Mouse (Mus musculus) T-helper 17 cell (primary cell): Measurements from ENCODE around the gene Lmntd2.

Experiments
- in situ Hi-C, 2 experiments: fragments of 300-600 bp; cut with MboI, MseI; formaldehyde crosslinking; loops; 1 replicate in 1 of 2; 2 replicates in 1 of 2; pipeline ENCODE4 v1.15.1; 2025; ENCODE audit warnings: high pct_unique_total_duplicates in 2 of 2

Gene Lmntd2

DNA sequence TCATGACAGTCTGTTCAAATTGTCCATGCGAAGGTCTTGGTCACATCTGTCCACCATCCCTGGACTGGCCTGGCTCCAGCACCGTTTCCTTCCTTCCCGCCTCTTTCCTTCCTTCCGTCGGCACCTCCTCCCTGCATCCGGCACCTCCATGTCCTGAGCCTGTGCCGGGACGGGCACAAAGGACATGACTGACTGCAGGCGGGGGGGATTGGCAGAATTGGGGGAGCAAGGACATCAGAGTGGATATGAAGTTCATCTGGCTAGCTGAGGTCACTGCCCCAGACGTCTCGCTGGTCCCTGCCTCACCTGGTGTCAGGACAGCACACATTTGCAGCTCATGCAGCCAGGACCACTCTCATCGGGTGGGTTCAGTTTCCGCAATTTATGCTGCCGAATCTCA is 22.8 kb downstream of the Lmntd2 start:
- in situ Hi-C loops = no loop called here

DNA sequence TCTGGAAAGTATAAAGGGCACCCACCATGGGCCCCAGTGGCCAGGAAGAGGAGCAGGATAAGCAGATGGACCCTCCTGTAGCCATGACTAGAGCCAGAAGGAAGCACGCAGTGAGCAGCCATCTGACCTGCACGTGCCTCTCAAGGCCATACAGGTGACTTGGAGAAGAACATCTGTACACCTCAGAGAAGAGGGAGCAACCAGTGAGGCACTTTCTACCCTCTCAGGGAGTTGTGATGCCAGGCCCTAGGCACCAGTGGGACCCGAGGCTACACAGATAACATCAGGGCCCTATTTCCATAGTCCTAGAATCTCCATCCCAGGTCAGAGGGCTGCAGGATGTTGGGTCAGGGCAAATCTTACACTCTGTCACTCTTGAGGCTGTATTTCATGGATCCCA is 23.7 kb downstream of the Lmntd2 start:
- in situ Hi-C loops = no loop called here

DNA sequence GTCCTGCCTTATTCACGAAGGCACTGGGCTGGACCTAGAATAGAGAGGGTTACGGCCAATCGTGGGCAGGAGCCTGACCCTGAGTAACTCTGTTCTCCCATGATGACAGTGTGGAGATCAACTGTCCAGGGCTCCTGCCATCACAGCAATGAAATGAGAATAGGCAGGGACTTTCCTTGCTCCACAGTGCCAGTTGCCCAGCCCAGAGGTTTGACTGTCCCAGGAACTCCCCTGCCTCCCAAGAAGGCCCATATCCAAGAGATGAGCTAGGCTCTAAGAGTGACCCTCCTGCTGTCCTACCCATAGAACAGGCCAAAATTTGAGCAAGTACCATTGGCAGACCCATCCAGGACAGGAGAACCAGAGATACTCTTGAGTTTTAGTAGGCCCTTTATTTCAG is 25.1 kb downstream of the Lmntd2 start:
- in situ Hi-C loops = loop anchor here in 1 of 2 experiments (5.0 kb wide), 1 partner anchor 346 kb away; no protein-coding TSS in a partner anchor

DNA sequence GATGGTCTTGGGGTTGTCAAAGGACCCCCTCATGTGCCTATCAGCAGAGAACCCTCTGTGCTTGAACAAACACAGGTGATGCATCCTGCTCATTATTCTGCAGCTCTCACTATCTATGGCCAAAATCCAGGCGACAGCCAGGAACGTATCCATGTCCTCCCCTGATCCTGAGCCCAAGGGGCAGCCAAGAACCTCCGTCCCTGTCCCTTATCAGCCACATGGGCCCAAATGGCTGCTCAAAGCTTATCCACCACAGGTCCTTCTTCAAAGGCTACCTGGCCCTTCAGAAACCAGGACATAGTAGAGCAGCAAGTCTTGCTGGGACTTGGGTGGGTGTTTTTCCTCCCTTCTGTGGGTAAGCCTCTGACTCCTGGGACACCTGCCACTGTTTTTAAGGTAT is 25.7 kb downstream of the Lmntd2 start:
- in situ Hi-C loops = loop anchor here in 1 of 2 experiments (5.0 kb wide), 1 partner anchor 346 kb away; no protein-coding TSS in a partner anchor

DNA sequence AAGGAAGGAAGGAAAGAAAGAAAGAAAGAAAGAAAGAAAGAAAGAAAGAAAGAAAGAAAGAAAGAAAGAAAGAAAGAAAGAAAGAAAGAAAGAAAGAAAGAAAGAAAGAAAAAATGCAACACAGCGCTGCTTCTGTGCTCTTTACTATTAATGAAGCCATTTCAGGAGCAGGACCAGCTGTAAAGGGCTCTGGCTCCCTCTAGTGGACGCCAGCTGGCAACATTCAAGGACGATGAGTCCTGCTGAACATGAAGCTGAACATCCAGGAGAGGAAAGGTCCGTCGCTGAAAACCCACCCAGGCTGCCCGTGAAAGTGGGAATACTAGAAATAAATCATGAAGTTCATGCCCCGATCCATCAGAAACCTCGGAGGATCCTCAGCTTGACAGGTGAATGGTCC is 37.7 kb downstream of the Lmntd2 start:
- in situ Hi-C loops = loop anchor here (5.0 to 10.0 kb wide), 5 partner anchors 84 to 1201 kb away; partner anchors contain the start of genes 6430531B16Rik (in 1 of the 2), B4galnt4 (in 1 of the 2), Gm45717 (in 1 of the 2) and Ifitm2 (in 1 of the 2)

DNA sequence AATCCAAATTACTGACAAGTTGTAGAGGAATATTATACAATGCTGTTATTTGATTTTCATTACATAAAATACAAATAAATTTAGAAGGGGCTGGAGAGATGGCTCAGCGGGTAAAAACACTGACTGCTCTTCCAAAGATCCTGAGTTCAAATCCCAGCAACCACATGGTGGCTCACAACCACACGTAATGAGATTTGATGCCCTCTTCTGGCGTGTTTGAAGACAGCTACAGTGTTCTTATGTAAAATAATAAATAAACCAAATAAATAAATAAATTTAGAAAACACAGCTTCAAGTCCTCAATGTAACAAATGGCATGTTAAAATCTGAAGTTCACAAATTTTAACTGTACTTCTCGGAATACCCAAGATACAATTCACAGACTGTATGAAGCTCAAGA is 38.8 kb downstream of the Lmntd2 start:
- in situ Hi-C loops = loop anchor here (5.0 to 10.0 kb wide), 5 partner anchors 83 to 1200 kb away; partner anchors contain the start of genes 6430531B16Rik (in 1 of the 2), B4galnt4 (in 1 of the 2), Gm45717 (in 1 of the 2) and Ifitm2 (in 1 of the 2)

DNA sequence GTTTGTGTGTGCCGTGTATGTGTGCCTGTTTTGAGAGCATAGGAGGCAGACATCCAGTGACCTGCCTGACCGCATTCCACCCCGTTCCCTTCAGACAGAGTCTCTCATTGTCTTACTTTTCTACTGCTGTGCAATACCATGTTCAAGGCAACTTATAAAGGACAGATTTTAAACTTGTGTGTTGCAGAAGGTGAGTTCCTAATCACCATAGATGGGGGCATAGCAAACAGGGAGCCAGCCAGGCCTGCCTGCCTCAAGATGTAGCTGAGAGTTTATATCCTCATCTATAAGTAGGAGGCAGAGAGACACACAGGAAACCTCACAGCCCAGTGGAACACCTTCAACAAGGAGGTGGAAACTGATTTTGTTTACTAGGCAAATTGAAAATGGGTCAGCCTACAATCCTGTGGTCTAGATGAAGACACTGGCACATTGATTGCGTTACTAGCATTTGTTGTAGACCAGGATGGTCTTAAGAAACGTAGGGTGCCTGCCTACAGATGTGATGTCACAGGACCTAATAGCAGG is 40.5 kb downstream of the Lmntd2 start:
- in situ Hi-C loops = loop anchor here (5.0 to 10.0 kb wide), 5 partner anchors 76 to 1199 kb away; partner anchors contain the start of genes 6430531B16Rik (in 1 of the 2) and B4galnt4 (in 1 of the 2)

DNA sequence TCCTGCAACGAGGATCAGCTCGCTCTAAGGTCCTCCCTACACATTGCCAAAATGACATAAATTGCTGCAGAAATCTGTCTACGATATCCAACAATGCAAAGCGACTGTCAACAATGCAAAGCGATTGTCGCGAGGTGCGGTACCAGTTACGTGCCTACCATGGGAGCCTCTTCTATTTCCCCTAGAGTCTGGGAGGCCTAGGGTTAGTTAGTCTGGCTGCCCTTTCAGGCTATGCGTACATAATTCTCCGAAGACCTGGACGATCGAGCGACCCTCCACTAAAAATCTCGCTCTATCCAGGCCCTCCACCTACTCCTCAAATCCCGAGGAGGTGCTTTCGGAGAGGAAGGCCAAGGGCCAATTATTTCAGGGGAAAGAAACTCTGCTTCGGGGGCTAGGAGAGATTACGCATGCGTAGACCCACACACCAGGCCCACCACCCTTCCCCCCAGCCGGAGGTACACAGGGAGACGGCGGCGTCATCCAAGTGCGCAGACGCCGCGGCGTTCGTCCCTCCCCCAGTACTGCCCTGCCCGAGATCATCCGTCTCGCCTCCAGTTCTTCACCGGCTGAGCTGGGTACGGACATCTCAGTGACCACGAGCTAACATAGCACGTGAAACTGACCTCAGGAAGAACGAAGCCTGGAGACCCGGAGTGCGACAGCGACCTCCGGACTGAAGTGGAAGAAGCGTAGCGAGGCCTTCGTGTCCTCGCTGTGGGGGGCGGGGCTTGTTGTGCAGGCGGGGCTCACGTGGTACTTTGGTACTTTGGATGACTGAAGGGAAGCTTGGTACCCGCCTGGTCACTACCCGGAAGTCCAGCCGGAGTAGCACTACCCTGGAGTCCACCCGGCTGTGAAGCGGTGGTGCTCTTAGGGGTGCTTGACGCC is 41.5 kb downstream of the Lmntd2 start, which contains the start of gene Rnh1:
Rnh1 (minus strand) TSS at position 742 of the 891 bp plus-strand sequence.
- in situ Hi-C loops = loop anchor here (5.0 to 10.0 kb wide), 5 partner anchors 75 to 1198 kb away; partner anchors contain the start of genes 6430531B16Rik (in 1 of the 2) and B4galnt4 (in 1 of the 2)

DNA sequence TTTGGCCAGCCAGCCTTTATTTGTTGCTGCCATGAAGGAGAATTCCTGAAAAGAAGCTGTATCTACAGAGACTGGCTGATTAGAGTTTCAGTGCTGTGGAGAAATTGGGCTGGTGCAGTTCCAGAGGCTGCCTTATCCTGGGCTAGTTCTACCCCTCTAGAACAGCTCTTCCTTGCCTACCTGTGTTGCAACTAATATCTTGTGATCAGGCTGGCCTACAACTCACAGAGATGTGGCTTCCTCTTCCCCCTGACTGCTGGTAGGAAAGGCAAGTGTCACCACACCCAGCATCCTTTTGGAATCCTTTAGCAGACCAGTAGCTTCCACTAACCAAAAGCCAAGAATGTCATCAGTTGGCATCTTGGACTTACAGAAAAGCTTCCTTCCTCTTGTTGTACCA is 44.0 kb downstream of the Lmntd2 start:
- in situ Hi-C loops = loop anchor here (5.0 to 10.0 kb wide), 7 partner anchors 38 to 1195 kb away; partner anchors contain the start of genes 6430531B16Rik (in 1 of the 2), B4galnt4 (in 1 of the 2) and Olfr525 (in 1 of the 2)

DNA sequence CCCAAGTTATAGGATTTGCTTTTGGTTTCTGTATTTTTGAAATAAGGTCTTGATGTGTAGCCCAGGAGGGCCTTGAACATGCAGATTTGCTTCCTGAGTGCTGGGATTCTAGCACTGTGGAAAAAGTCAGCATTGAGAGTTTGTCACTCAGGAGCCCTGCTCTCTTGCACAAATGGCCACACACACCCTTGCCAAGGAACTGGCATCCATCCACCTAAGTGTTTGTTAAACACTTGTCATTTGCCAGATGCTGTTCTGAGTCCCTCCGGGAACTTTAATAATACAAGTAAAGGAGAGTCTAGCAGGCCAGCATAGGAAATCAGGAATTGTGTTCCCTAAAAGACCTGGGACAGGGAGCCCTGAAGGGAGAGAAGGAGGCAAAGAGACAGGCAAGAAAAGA is 44.6 kb downstream of the Lmntd2 start:
- in situ Hi-C loops = loop anchor here in 1 of 2 experiments (5.0 to 10.0 kb wide), 2 partner anchors 37 to 844 kb away; partner anchors contain the start of gene Olfr525

DNA sequence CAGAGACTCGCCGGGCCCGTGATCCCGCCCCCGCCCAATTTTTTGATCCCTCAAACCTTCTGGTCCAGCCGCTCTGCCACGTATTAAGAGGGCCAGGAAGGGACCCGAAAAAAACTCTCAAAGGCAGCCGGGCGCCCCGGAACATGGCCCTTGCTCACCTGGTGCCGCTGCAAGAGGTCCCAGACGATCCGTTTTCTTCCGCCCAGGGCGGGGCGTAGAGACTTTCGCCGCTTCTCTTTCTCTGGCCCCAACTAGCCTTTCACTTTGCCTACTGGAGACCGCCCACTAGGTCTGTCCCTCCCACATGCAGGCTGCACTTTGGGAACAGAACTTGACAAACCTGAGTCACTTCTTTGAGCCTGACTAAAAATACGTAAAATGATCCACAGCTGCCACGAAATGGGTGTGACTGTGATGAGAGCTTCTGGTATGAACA is 45.3 kb downstream of the Lmntd2 start:
- in situ Hi-C loops = loop anchor here in 1 of 2 experiments (5.0 to 10.0 kb wide), 2 partner anchors 36 to 844 kb away; partner anchors contain the start of gene Olfr525

DNA sequence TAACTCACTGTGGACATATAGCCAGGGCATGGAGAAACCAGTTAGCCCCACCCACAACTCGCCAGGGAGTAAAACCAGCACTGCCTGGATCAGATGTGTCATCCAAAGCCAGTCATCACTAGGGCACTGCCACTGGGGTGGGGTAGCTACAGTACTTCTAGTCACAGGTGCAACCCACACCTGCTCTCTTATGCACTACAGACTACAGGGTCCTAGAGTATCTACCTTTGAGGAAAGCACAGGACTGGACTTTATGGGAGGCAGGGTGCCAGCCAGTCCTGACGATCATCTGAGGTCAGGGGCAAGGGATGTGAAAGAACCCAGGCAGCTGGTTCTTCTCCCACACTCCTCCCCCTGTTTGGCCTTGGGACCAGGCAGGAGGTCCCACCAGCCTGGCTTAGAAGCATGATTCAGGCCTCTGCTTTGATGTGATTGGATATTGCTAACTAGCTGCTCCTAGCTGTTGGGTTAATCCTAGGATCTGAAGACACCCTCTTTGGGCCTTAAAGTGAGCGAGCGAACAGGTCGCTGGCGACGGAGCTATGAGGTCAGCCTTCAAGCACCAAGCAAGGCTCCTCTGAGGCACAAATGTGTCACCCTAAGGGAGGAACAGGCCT is 45.9 kb downstream of the Lmntd2 start:
- in situ Hi-C loops = loop anchor here in 1 of 2 experiments (5.0 to 10.0 kb wide), 2 partner anchors 36 to 843 kb away; partner anchors contain the start of gene Olfr525

DNA sequence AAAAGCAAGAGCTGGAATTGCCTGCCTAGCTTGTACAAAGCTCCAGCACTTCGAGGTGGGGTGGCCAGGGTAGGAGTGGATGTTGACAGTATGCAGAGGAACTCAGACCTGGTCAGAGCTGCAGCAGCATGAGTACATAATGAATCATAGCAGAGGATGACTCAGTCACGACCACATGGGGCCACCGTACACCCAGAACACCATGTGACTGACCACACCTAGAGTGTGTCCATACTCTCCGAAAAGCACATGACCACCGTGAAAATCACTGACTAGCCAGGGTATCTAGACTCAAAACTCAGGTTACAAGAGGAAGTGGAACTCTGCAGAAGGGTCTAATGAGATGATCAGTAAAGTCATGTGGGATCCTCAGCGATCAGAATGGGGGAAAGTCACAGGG is 49.0 kb downstream of the Lmntd2 start:
- in situ Hi-C loops = loop anchor here in 1 of 2 experiments (5.0 to 10.0 kb wide), 2 partner anchors 33 to 840 kb away; partner anchors contain the start of gene Olfr525

DNA sequence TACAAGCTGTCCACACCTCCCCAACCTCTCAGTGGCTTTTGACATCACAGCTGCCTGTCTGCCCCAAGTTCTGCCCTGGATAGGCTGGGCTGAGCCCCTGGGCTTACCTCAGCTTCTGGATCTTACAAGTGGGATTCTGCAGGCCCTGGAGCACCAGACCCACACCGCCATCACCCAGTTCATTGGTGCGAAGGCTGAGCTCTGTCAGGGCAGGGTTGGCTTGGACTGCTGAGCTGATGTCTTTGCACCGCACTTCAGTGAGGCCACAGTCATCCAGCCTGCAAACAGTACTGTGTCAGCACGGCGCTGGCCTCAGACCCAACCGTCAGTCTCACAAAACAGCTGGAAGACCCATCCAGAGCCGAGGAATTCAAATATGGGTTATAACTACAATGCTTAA is 49.5 kb downstream of the Lmntd2 start:
- in situ Hi-C loops = loop anchor here in 1 of 2 experiments (10.0 kb wide), 1 partner anchor 840 kb away; the partner anchor contains the start of gene Olfr525
